Mouse (Mus musculus): ENCODE results near the gene Tmem25.
"Not testable (repeated sequence)": the region's sequence is repeated elsewhere in the genome, so short reads cannot be mapped to it uniquely, and the experiment has no call there.

The Tmem25 gene

GRCm38 (mm10) chr9:44772750-44773651 lies 26.1 kb downstream of the Tmem25 start:
- in situ Hi-C loops (cut with MboI, MseI), result no loop called here

- in situ Hi-C loops (cut with MboI, MseI), result no loop called here
These were observed 26.7 kb downstream of the Tmem25 start for GRCm38 (mm10) chr9:44772392-44772749.

GRCm38 (mm10) chr9:44771376-44771775 lies 27.7 kb downstream of the Tmem25 start:
- in situ Hi-C loops (cut with MboI, MseI), result no loop called here

GRCm38 (mm10) chr9:44768029-44768394 lies 31.1 kb downstream of the Tmem25 start:
- in situ Hi-C loops (cut with MboI, MseI), result not testable (repeated sequence)

GRCm38 (mm10) chr9:44767101-44768028 lies 31.7 kb downstream of the Tmem25 start, which contains the start of the genes Arcn1 and Ift46:
Arcn1 (minus strand) TSS chr9:44767845.
Ift46 (plus strand) TSS chr9:44767908.
- in situ Hi-C loops (cut with MboI, MseI), result no loop called here

- in situ Hi-C loops (cut with MboI, MseI), result no loop called here
These were observed 38.2 kb downstream of the Tmem25 start for GRCm38 (mm10) chr9:44760873-44761272.

GRCm38 (mm10) chr9:44748473-44748872 lies 50.6 kb downstream of the Tmem25 start:
- in situ Hi-C loops (cut with MboI, MseI), result loop anchor here (5.0 kb wide), 1 partner anchor 64 kb away; no protein-coding TSS in a partner anchor

- in situ Hi-C loops (cut with MboI, MseI), result loop anchor here (5.0 kb wide), 1 partner anchor 65 kb away; no protein-coding TSS in a partner anchor
These were observed 51.8 kb downstream of the Tmem25 start for GRCm38 (mm10) chr9:44747341-44747740.

GRCm38 (mm10) chr9:44746666-44747065 lies 52.4 kb downstream of the Tmem25 start:
- in situ Hi-C loops (cut with MboI, MseI), result loop anchor here (5.0 kb wide), 1 partner anchor 66 kb away; no protein-coding TSS in a partner anchor

- in situ Hi-C loops (cut with MboI, MseI), result loop anchor here (5.0 kb wide), 1 partner anchor 67 kb away; no protein-coding TSS in a partner anchor
These were observed 53.7 kb downstream of the Tmem25 start for GRCm38 (mm10) chr9:44745371-44745770.

All from T-helper 1 cell (primary cell).